Mouse (Mus musculus) heart, postnatal 0 days (tissue): ENCODE results near the gene Elavl2. TPM values are rescaled to one million over a fixed set of nuclear protein-coding genes. Genes with fewer than 3 reads are reported as not detected.

Experiments used
- ATAC-seq: fragments of 200-750 bp; cut with Nextera tagmentation; 2 replicates; pipeline ENCODE4 v1.8.0; 2017; ENCODE audit warnings: low read depth, moderate number of reproducible peaks, moderate library complexity; ENCODE audit not compliant: insufficient read depth
- DNase-seq: peaks from one replicate; pipeline ENCODE4 v3.0.0-alpha.2; 2016; ENCODE audit warnings: low spot score
- H3K27ac ChIP-seq: fragments of 300-500 bp; sonication (generic); 2 replicates; pipeline ENCODE4 v1.5.1; 2014; ENCODE audit warnings: low read depth, mild to moderate bottlenecking
- H3K27me3 ChIP-seq: fragments of 300-500 bp; sonication (generic); 2 replicates; pipeline ENCODE4 v1.6.1; 2014; ENCODE audit warnings: low read length, mixed read lengths; ENCODE audit not compliant: control insufficient read depth, insufficient read depth
- H3K36me3 ChIP-seq: fragments of 300-500 bp; sonication (generic); replicated peaks from 2 replicates; pipeline ENCODE4 v1.6.1; 2014; ENCODE audit warnings: low read length, mixed read lengths; ENCODE audit not compliant: control insufficient read depth, insufficient read depth
- H3K4me1 ChIP-seq: fragments of 300-500 bp; sonication (generic); 2 replicates; pipeline ENCODE4 v1.6.1; 2014; ENCODE audit warnings: antibody characterized with exemption; ENCODE audit not compliant: control insufficient read depth, insufficient read depth
- H3K4me2 ChIP-seq: fragments of 300-500 bp; sonication (generic); 2 replicates; pipeline ENCODE4 v1.6.1; 2014; ENCODE audit warnings: low read depth, mild to moderate bottlenecking, low read length, moderate library complexity
- H3K4me3 ChIP-seq: fragments of 300-500 bp; sonication (generic); 2 replicates; pipeline ENCODE4 v1.5.1; 2014; ENCODE audit warnings: low read depth, low read length
- H3K9ac ChIP-seq: fragments of 300-500 bp; sonication (generic); replicated peaks from 2 replicates; pipeline ENCODE4 v1.6.1; 2014; ENCODE audit warnings: low read depth, low read length, mixed read lengths
- H3K9me3 ChIP-seq: fragments of 300-500 bp; sonication (generic); replicated peaks from 2 replicates; pipeline ENCODE4 v1.6.1; 2016; ENCODE audit warnings: low read length; ENCODE audit not compliant: control insufficient read depth
- CTCF ChIP-seq: IDR thresholded peaks from 2 replicates; pipeline ENCODE4 v1.5.1; 2016; ENCODE audit warnings: antibody characterized with exemption, control low read depth, low read depth
- EP300 ChIP-seq: IDR thresholded peaks from 2 replicates; pipeline ENCODE4 v1.6.1; 2016; ENCODE audit warnings: antibody characterized with exemption, low read depth
- WGBS: fragments of 180-500 bp; shearing (Covaris S2); extraction: QIAGEN DNeasy Blood & Tissue Kit; methylation state at CpG from one replicate; pipeline ENCODE4 v1.1.7; 2014; 5-methylcytosine and 5-hydroxymethylcytosine counted together
- polyA plus RNA-seq: library from polyadenylated mRNA; unstranded; fragments of >200 nt; fragmentation: Nextera tagmentation; extraction: Ambion mirVana; gene quantifications from 2 replicates; pipeline ENCODE4 v1.2.1, GENCODE M21; 2015
- total RNA-seq: library from RNA; depleted of rRNA; stranded (reverse); fragments of >200 nt; gene quantifications from 2 replicates; pipeline ENCODE4 v1.2.3, GENCODE M21; 2014; ENCODE audit warnings: low replicate concordance

Gene Elavl2
- total and polyA plus RNA-seq, 2 experiments from 2014 or later: 1.00 TPM; not detected in 1

DNA sequence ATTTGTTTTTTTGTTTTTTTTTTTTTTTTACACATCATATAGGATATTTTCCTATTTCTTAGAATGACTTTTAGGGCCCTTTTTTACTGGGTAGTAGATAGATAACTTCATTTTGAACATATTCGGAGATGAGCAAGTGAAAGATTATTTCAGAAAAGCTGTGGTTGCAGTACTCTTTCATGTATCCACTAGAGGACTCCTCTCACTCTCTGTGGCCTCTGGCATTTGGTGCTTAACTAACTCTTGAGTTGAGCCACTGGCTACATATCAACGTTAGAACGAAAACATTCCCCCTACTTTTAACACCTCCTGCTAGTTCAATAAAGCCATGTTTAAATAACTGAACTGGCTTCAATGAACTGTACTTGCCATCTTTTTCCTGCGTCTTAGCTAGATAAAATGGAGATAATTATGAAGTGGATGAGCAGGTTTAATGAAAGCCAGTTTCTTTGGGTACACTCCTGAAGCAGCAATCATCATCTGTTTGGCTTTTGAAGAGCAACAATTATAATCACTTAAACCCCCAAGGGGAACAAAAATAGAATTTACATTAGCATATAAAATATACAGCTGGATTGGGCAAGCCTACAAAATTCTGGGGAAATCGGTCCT is 8.5 kb downstream of the Elavl2 start:
- no peak overlapping the region for H3K9ac ChIP-seq
- DNase-seq (no peak), ATAC-seq (no peak)
- H3K4me3 ChIP-seq: no peak overlapping the region
- WGBS: 45% methylated on average over 5 of the region's 5 CpGs
- H3K36me3 ChIP-seq: no peaks in the 10 kb centered on the region
- no peaks in the 10 kb centered on the region for H3K4me1 ChIP-seq
- H3K27ac ChIP-seq: no peak overlapping the region
- TF ChIP-seq CTCF: no peak
- TF ChIP-seq EP300: no peak
- no peaks in the 10 kb centered on the region for H3K9me3 ChIP-seq
- H3K4me2 ChIP-seq: no peak overlapping the region
- H3K27me3 ChIP-seq: no peaks in the 10 kb centered on the region

DNA sequence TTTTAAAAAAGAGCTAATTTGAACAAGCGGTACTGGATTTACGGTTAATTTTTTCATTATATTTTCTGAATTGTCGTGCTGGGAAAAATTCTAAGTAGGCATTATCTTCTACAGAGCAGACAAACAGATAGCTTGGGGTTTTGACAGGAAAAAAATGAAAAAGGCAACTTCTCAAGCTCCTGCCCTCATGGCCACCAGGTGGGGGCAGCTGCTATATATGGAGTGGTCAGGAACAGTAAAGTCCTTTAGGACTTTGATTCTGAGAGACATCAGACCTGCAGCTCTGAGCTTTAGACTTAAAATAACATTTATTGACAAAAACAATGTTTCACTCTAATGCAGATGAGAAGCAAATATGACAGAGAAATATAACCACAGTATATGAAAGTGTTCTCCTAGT is 12.9 kb downstream of the Elavl2 start:
- no peak overlapping the region for H3K9ac ChIP-seq
- H3K4me1 ChIP-seq: no peaks in the 10 kb centered on the region
- DNase-seq: no peak
- no peaks in the 10 kb centered on the region for H3K9me3 ChIP-seq
- 82% methylated on average over 3 of the region's 3 CpGs for WGBS
- H3K4me2 ChIP-seq: no peak overlapping the region
- H3K4me3 ChIP-seq: no peak overlapping the region
- H3K27me3 ChIP-seq: no peaks in the 10 kb centered on the region; the same call in 1 of the 2 replicates
- no peak for ATAC-seq
- TF ChIP-seq CTCF (no peak), EP300 (no peak)
- no peak overlapping the region for H3K27ac ChIP-seq
- no peaks in the 10 kb centered on the region for H3K36me3 ChIP-seq

DNA sequence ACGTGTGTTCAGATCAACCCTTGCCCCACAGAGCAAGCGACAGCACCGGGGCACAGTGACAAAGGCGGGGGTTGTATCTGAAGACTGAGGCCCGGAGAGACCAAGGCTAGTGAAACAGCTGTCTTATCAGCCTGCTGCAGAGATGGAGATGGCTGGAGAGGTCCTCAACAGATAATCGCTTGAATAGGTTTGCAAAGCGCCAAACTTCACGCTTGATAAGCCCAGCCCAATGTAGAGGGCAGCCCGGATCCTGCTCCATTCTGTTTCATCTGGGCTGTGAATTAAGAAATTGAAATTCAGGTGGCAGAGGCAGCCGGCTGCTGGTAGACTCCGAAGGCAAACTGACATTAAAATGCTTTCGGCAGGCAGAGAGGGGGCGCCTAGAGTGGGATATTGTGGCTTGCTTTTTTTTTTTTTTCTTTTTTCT is 19.4 kb downstream of the Elavl2 start:
- no peak overlapping the region for H3K4me2 ChIP-seq
- no peaks in the 10 kb centered on the region for H3K4me1 ChIP-seq
- ATAC-seq (no peak), DNase-seq (no peak)
- H3K9ac ChIP-seq: no peak overlapping the region
- H3K4me3 ChIP-seq: no peak overlapping the region
- H3K36me3 ChIP-seq: no peaks in the 10 kb centered on the region
- H3K27ac ChIP-seq: no peak overlapping the region
- TF ChIP-seq CTCF (no peak), EP300 (no peak)
- H3K27me3 ChIP-seq: peaks cover 29% of the 10 kb centered on the region
- no peaks in the 10 kb centered on the region for H3K9me3 ChIP-seq
- WGBS: 3% methylated on average over 13 of the region's 13 CpGs

DNA sequence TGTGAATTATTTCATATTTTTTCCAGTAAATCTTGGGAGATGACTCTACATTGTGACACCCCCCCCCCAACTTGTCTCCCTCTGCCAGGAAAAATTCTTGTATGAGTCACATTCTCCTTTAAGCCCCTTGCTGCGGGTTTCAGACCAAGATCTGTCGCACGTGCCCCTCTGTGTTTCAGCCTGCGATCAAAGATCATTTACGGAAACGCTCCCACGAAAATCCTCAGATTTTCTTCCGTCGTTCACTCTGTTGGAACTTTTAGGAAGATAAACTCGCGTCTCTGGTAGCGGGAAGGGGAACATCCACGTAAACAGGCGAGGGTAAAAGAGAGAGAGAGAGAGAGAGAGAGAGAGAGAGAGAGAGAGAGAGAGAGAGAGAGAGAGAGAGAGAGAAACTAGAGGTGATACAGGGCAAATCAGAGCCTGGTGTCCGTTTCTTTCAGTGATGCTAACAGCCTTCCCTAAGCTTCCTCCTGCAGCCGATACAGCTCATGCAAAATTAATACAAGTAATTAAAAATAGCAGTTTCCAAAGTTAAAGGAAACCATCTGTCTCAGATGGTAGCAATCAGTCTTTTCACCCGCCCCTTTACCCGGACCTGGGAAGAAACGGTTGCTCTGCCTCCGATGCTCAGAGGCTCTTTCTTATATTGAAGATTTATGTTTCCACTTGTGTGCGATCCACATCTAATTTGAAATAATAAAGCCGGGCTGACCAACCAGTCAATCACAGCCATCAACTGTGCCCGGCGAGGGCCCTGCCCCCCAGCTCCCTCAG is 20.1 kb downstream of the Elavl2 start:
- 3% methylated on average over 24 of the region's 24 CpGs for WGBS

DNA sequence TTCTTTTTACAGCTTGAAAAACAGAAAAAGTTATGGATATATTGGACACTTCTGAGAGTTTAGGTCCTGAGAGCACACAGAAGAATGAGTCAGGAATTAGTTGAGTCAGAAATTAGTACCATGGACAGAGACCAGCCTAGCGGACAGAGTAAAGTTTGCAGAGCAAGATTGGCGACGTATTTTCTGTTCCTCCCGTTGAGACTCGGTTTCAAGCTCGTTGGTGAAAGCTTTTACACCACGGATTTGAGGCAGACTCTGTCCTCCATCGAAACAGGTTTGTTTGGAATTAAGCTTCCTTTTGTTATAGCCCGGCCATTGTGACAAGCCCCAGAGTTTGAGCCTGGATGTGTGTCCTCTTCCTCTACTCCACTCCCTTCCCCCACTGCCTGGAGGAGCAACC is 21.0 kb downstream of the Elavl2 start:
- ATAC-seq (no peak), DNase-seq (peak; percentile 30)
- Histone ChIP-seq H3K9me3 (no peaks in the 10 kb centered on the region), H3K36me3 (no peaks in the 10 kb centered on the region), H3K4me2 (peak overlapping the region; percentile 18; the same call in 1 of the 2 replicates), H3K9ac (no peak overlapping the region), H3K4me3 (no peak overlapping the region), H3K27ac (no peak overlapping the region), H3K27me3 (peaks cover 41% of the 10 kb centered on the region), H3K4me1 (peaks cover 6% of the 10 kb centered on the region; the same call in 1 of the 2 replicates)
- 2% methylated on average over 9 of the region's 9 CpGs for WGBS
- TF ChIP-seq EP300: no peak
- TF ChIP-seq CTCF: peak; percentile 24

More for the DNA sequence above, 20.1 kb downstream of the Elavl2 start:
- H3K4me1 ChIP-seq: 0 out of 2 replicates have a peak, but pooled peaks cover under 1% of the 10 kb centered on the region
- TF ChIP-seq CTCF (no peak), EP300 (no peak)
- H3K36me3 ChIP-seq: no peaks in the 10 kb centered on the region
- H3K9me3 ChIP-seq: no peaks in the 10 kb centered on the region
- no peak overlapping the region for H3K27ac ChIP-seq
- H3K4me2 ChIP-seq: no peak overlapping the region
- ATAC-seq (no peak), DNase-seq (no peak)
- peaks cover 31% of the 10 kb centered on the region for H3K27me3 ChIP-seq
- H3K9ac ChIP-seq: no peak overlapping the region
- H3K4me3 ChIP-seq: no peak overlapping the region
